Mouse (Mus musculus) liver, embryonic 11.5 days (tissue): Measurements from ENCODE around the gene Naaladl2. TPM values are rescaled to one million over a fixed set of nuclear protein-coding genes. Genes with fewer than 3 reads are reported as not detected.

Source experiments
- ATAC-seq: fragments of 200-750 bp; cut with Nextera tagmentation; replicated peaks from 2 replicates; pipeline ENCODE4 v1.8.0; 2017; ENCODE audit warnings: moderate number of reproducible peaks, mild to moderate bottlenecking, moderate TSS enrichment, moderate library complexity; ENCODE audit not compliant: low FRiP score
- DNase-seq: peaks from one replicate; pipeline ENCODE4 v3.0.0-alpha.2; 2017; ENCODE audit warnings: low spot score
- H3K27ac ChIP-seq: fragments of 300-500 bp; sonication (generic); 2 replicates; pipeline ENCODE4 v1.5.1; 2014; ENCODE audit warnings: mild to moderate bottlenecking, low read depth, low read length, control low read depth
- H3K27me3 ChIP-seq: fragments of 300-500 bp; sonication (generic); replicated peaks from 2 replicates; pipeline ENCODE4 v1.6.1; 2014; ENCODE audit warnings: low read length, mixed read lengths; ENCODE audit not compliant: control insufficient read depth, insufficient read depth
- H3K36me3 ChIP-seq: fragments of 300-500 bp; sonication (generic); 2 replicates; pipeline ENCODE4 v1.6.1; 2014; ENCODE audit warnings: mild to moderate bottlenecking, low read length, moderate library complexity, mixed read lengths; ENCODE audit not compliant: control insufficient read depth, insufficient read depth
- H3K4me1 ChIP-seq: fragments of 300-500 bp; sonication (generic); replicated peaks from 2 replicates; pipeline ENCODE4 v1.6.1; 2014; ENCODE audit warnings: low read length, mixed read lengths; ENCODE audit not compliant: control insufficient read depth, insufficient read depth
- H3K4me2 ChIP-seq: fragments of 300-500 bp; sonication (generic); 2 replicates; pipeline ENCODE4 v1.6.1; 2014; ENCODE audit warnings: mild to moderate bottlenecking, control low read depth, moderate library complexity
- H3K4me3 ChIP-seq: fragments of 300-500 bp; sonication (generic); 2 replicates; pipeline ENCODE4 v1.5.1; 2014; ENCODE audit warnings: low read depth, low read length, control low read depth
- H3K9ac ChIP-seq: fragments of 300-500 bp; sonication (generic); 2 replicates; pipeline ENCODE4 v1.6.1; 2014; ENCODE audit warnings: low read depth, low read length, control low read depth
- H3K9me3 ChIP-seq: fragments of 300-500 bp; sonication (generic); 2 replicates; pipeline ENCODE4 v1.6.1; 2016; ENCODE audit warnings: low read length, inconsistent platforms, mixed read lengths; ENCODE audit not compliant: control insufficient read depth
- WGBS: fragments of 180-500 bp; shearing (Covaris S2); extraction: QIAGEN DNeasy Blood & Tissue Kit; methylation state at CpG from one replicate; pipeline ENCODE4 v1.1.7; 2014; 5-methylcytosine and 5-hydroxymethylcytosine counted together
- polyA plus RNA-seq: library from polyadenylated mRNA; unstranded; fragments of >200 nt; fragmentation: Nextera tagmentation; extraction: Ambion mirVana; gene quantifications from 2 replicates; pipeline ENCODE4 v1.2.1, GENCODE M21; 2014

Naaladl2 gene
- polyA plus RNA-seq, 1 experiment from 2014 or later: 0.22 TPM

- H3K36me3 ChIP-seq: no peaks in the 10 kb centered on the region
- DNase-seq (no peak), ATAC-seq (no peak)
- H3K4me1 ChIP-seq: no peaks in the 10 kb centered on the region
- no peaks in the 10 kb centered on the region for H3K9me3 ChIP-seq
- no peak overlapping the region for H3K27ac ChIP-seq
- WGBS: 84% methylated on average over 2 of the region's 2 CpGs
- H3K9ac ChIP-seq: no peak overlapping the region
- H3K4me3 ChIP-seq: no peak overlapping the region
- H3K27me3 ChIP-seq: no peaks in the 10 kb centered on the region
- H3K4me2 ChIP-seq: no peak overlapping the region
Measured at GRCm38 (mm10) chr3:24690162-24690915, 453.7 kb downstream of the Naaladl2 start.

- Histone ChIP-seq H3K27ac (no peak overlapping the region), H3K9ac (no peak overlapping the region), H3K4me2 (no peak overlapping the region), H3K4me3 (no peak overlapping the region), H3K4me1 (no peaks in the 10 kb centered on the region), H3K36me3 (no peaks in the 10 kb centered on the region), H3K9me3 (no peaks in the 10 kb centered on the region), H3K27me3 (no peaks in the 10 kb centered on the region)
- ATAC-seq: no peak
- DNase-seq: no peak
- WGBS: 72% methylated on average over 3 of the region's 3 CpGs
Measured at GRCm38 (mm10) chr3:24670500-24670899, 473.6 kb downstream of the Naaladl2 start.

- H3K4me1 ChIP-seq: no peaks in the 10 kb centered on the region
- ATAC-seq: no peak
- no peak overlapping the region for H3K27ac ChIP-seq
- H3K36me3 ChIP-seq: no peaks in the 10 kb centered on the region
- H3K4me3 ChIP-seq: no peak overlapping the region
- no peaks in the 10 kb centered on the region for H3K27me3 ChIP-seq
- DNase-seq: no peak
- H3K4me2 ChIP-seq: no peak overlapping the region
- H3K9ac ChIP-seq: no peak overlapping the region
- H3K9me3 ChIP-seq: no peaks in the 10 kb centered on the region
- WGBS: 78% methylated on average over 3 of the region's 3 CpGs
Measured at GRCm38 (mm10) chr3:24668052-24668916, 475.8 kb downstream of the Naaladl2 start.

- Histone ChIP-seq H3K27me3 (no peaks in the 10 kb centered on the region), H3K4me1 (no peaks in the 10 kb centered on the region), H3K4me2 (no peak overlapping the region), H3K9ac (no peak overlapping the region), H3K27ac (no peak overlapping the region), H3K9me3 (no peaks in the 10 kb centered on the region), H3K36me3 (no peaks in the 10 kb centered on the region), H3K4me3 (no peak overlapping the region)
- ATAC-seq (no peak), DNase-seq (no peak)
- WGBS: 52% methylated on average over 1 of the region's 1 CpGs
Measured at GRCm38 (mm10) chr3:24665408-24665807, 478.7 kb downstream of the Naaladl2 start.

- Histone ChIP-seq H3K27me3 (no peaks in the 10 kb centered on the region), H3K4me1 (no peaks in the 10 kb centered on the region), H3K36me3 (no peaks in the 10 kb centered on the region), H3K9me3 (no peaks in the 10 kb centered on the region), H3K9ac (no peak overlapping the region), H3K4me2 (no peak overlapping the region), H3K4me3 (no peak overlapping the region), H3K27ac (no peak overlapping the region)
- ATAC-seq (no peak), DNase-seq (no peak)
Measured at GRCm38 (mm10) chr3:24663749-24664148, 480.3 kb downstream of the Naaladl2 start.

GRCm38 (mm10) chr3:24630032-24630431, 514.0 kb downstream of the Naaladl2 start:
- 43% methylated on average over 1 of the region's 1 CpGs for WGBS
- Histone ChIP-seq H3K9ac (no peak overlapping the region), H3K4me1 (no peaks in the 10 kb centered on the region), H3K4me3 (no peak overlapping the region), H3K9me3 (no peaks in the 10 kb centered on the region), H3K4me2 (no peak overlapping the region), H3K27ac (no peak overlapping the region), H3K27me3 (no peaks in the 10 kb centered on the region), H3K36me3 (no peaks in the 10 kb centered on the region)
- ATAC-seq: no peak
- no peak for DNase-seq

- Histone ChIP-seq H3K9me3 (no peaks in the 10 kb centered on the region), H3K4me3 (no peak overlapping the region), H3K27me3 (no peaks in the 10 kb centered on the region), H3K4me1 (no peaks in the 10 kb centered on the region), H3K36me3 (no peaks in the 10 kb centered on the region), H3K4me2 (no peak overlapping the region), H3K9ac (no peak overlapping the region), H3K27ac (no peak overlapping the region)
- ATAC-seq: no peak
- no peak for DNase-seq
Measured at GRCm38 (mm10) chr3:24605485-24605884, 538.6 kb downstream of the Naaladl2 start.

GRCm38 (mm10) chr3:24604791-24605320, 539.2 kb downstream of the Naaladl2 start:
- no peak overlapping the region for H3K9ac ChIP-seq
- no peak for DNase-seq
- no peak overlapping the region for H3K4me3 ChIP-seq
- no peaks in the 10 kb centered on the region for H3K9me3 ChIP-seq
- no peaks in the 10 kb centered on the region for H3K36me3 ChIP-seq
- no peak overlapping the region for H3K4me2 ChIP-seq
- H3K27me3 ChIP-seq: no peaks in the 10 kb centered on the region
- no peaks in the 10 kb centered on the region for H3K4me1 ChIP-seq
- WGBS: 80% methylated on average over 3 of the region's 3 CpGs
- no peak for ATAC-seq
- H3K27ac ChIP-seq: no peak overlapping the region
